Mouse (Mus musculus): ENCODE results near the gene Ttc22. TPM values are rescaled to one million over a fixed set of nuclear protein-coding genes. Genes with fewer than 3 reads are reported as not detected.

The Ttc22 gene
- polyA plus RNA-seq, 1 experiment = not detected

GRCm38 (mm10) chr4:106614180-106614797 is 7.9 kb upstream of the Ttc22 start:
- Histone ChIP-seq H3K27ac (ENCODE audit: insufficient read depth, low read depth, low read length) (no peak overlapping the region), H3K4me3 (ENCODE audit: insufficient read depth, low read length) (no peak overlapping the region), H3K4me1 (ENCODE audit: control insufficient read depth, insufficient read depth, low read length) (no peaks in the 10 kb centered on the region)
- TF ChIP-seq CTCF (IDR thresholded peaks at IDR 0.05; ENCODE audit: low read depth, low read length) (peak; percentile 84), POLR2A (IDR thresholded peaks at IDR 0.05; ENCODE audit: borderline replicate concordance, low read depth, low read length) (no peak)

GRCm38 (mm10) chr4:106614881-106615280 is 7.4 kb upstream of the Ttc22 start:
- Histone ChIP-seq H3K4me1 (ENCODE audit: control insufficient read depth, insufficient read depth, low read length) (no peaks in the 10 kb centered on the region), H3K4me3 (ENCODE audit: insufficient read depth, low read length) (no peak overlapping the region), H3K27ac (ENCODE audit: insufficient read depth, low read depth, low read length) (no peak overlapping the region)
- TF ChIP-seq POLR2A (IDR thresholded peaks at IDR 0.05; ENCODE audit: borderline replicate concordance, low read depth, low read length) = no peak
- TF ChIP-seq CTCF (IDR thresholded peaks at IDR 0.05; ENCODE audit: low read depth, low read length) = no peak

- Histone ChIP-seq H3K27ac (ENCODE audit: insufficient read depth, low read depth, low read length) (no peak overlapping the region), H3K4me1 (ENCODE audit: control insufficient read depth, insufficient read depth, low read length) (no peaks in the 10 kb centered on the region), H3K4me3 (ENCODE audit: insufficient read depth, low read length) (no peak overlapping the region)
- TF ChIP-seq POLR2A (IDR thresholded peaks at IDR 0.05; ENCODE audit: borderline replicate concordance, low read depth, low read length) (no peak), CTCF (IDR thresholded peaks at IDR 0.05; ENCODE audit: low read depth, low read length) (no peak)
These were observed 6.6 kb upstream of the Ttc22 start for GRCm38 (mm10) chr4:106615637-106616036.

DNA sequence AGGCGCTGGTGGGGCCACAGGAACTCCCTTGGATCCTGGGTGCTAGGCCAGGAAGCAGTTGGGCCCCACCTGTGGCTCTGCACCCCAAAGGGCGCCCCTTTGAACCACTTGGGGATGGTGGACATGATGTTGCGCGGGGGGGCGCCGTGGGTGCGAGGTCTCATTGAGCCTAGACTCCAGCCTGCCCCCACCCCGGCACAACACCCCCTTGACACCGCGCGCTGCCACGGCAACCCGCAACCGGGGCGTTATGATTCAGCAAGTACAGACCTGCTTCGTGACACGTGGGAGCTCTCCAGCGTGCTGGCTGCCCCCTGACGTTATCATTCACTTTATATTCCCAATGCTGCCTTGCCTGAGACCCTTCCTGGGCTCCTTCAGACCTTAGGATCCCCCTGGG is 5.2 kb upstream of the Ttc22 start, which contains the start of gene Lexm:
Lexm (minus strand) TSS at position 186 of the 400 bp plus-strand sequence.
- no peak within 1 kb of the TSS for H3K27ac ChIP-seq (ENCODE audit: insufficient read depth, low read depth, low read length)
- no peaks in the 10 kb centered on the region for H3K4me1 ChIP-seq (ENCODE audit: control insufficient read depth, insufficient read depth, low read length)
- TF ChIP-seq POLR2A (IDR thresholded peaks at IDR 0.05; ENCODE audit: borderline replicate concordance, low read depth, low read length) (no peak), CTCF (IDR thresholded peaks at IDR 0.05; ENCODE audit: low read depth, low read length) (no peak)
- H3K4me3 ChIP-seq (ENCODE audit: insufficient read depth, low read length) = no peak within 1 kb of the TSS; the same call in 1 of the 2 replicates

GRCm38 (mm10) chr4:106618898-106619297 is 3.3 kb upstream of the Ttc22 start:
- TF ChIP-seq POLR2A (IDR thresholded peaks at IDR 0.05; ENCODE audit: borderline replicate concordance, low read depth, low read length) = no peak
- TF ChIP-seq CTCF (IDR thresholded peaks at IDR 0.05; ENCODE audit: low read depth, low read length) = no peak
- H3K4me3 ChIP-seq (ENCODE audit: insufficient read depth, low read length) = no peak overlapping the region
- no peak overlapping the region for H3K27ac ChIP-seq (ENCODE audit: insufficient read depth, low read depth, low read length)
- H3K4me1 ChIP-seq (ENCODE audit: control insufficient read depth, insufficient read depth, low read length) = no peaks in the 10 kb centered on the region

GRCm38 (mm10) chr4:106621428-106621827 is 804 bp upstream of the Ttc22 start:
- H3K4me3 ChIP-seq (ENCODE audit: insufficient read depth, low read length) = no peak overlapping the region
- TF ChIP-seq POLR2A (IDR thresholded peaks at IDR 0.05; ENCODE audit: borderline replicate concordance, low read depth, low read length) = no peak
- no peak for TF ChIP-seq CTCF (IDR thresholded peaks at IDR 0.05; ENCODE audit: low read depth, low read length)
- no peaks in the 10 kb centered on the region for H3K4me1 ChIP-seq (ENCODE audit: control insufficient read depth, insufficient read depth, low read length)
- no peak overlapping the region for H3K27ac ChIP-seq (ENCODE audit: insufficient read depth, low read depth, low read length)

GRCm38 (mm10) chr4:106622712-106623111 is 480 bp downstream of the Ttc22 start:
- no peak for TF ChIP-seq POLR2A (IDR thresholded peaks at IDR 0.05; ENCODE audit: borderline replicate concordance, low read depth, low read length)
- TF ChIP-seq CTCF (IDR thresholded peaks at IDR 0.05; ENCODE audit: low read depth, low read length) = no peak
- no peak overlapping the region for H3K4me3 ChIP-seq (ENCODE audit: insufficient read depth, low read length)
- no peak overlapping the region for H3K27ac ChIP-seq (ENCODE audit: insufficient read depth, low read depth, low read length)

DNA sequence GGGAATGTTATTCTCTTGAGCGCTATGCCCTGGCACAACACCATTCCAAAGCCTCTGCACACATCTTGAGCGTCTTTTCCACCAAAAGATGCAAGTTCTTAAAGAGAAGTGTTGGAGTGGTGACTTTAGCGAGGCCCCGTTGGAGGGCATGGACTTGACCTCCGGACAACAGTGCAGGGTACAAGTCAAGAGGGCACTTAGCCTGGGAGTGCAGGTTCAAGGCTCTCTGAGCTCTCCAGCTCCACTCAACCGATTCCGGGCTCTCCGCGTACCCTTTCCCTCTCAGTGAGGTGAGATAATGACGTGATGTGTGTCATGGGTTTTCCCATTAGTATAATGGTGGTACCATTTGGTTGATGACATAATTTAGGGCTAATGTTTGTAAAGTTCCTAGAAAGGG is 2.0 kb downstream of the Ttc22 start:
- no peak overlapping the region for H3K4me3 ChIP-seq (ENCODE audit: insufficient read depth, low read length)
- TF ChIP-seq CTCF (IDR thresholded peaks at IDR 0.05; ENCODE audit: low read depth, low read length) (no peak), POLR2A (IDR thresholded peaks at IDR 0.05; ENCODE audit: borderline replicate concordance, low read depth, low read length) (no peak)
- H3K4me1 ChIP-seq (ENCODE audit: control insufficient read depth, insufficient read depth, low read length) = no peaks in the 10 kb centered on the region
- no peak overlapping the region for H3K27ac ChIP-seq (ENCODE audit: insufficient read depth, low read depth, low read length)

More at GRCm38 (mm10) chr4:106622712-106623111, 480 bp downstream of the Ttc22 start:
- H3K4me1 ChIP-seq (ENCODE audit: control insufficient read depth, insufficient read depth, low read length) = no peaks in the 10 kb centered on the region

- no peak for TF ChIP-seq CTCF (IDR thresholded peaks at IDR 0.05; ENCODE audit: low read depth, low read length)
- TF ChIP-seq POLR2A (IDR thresholded peaks at IDR 0.05; ENCODE audit: borderline replicate concordance, low read depth, low read length) = no peak
These were observed 5.6 kb downstream of the Ttc22 start for GRCm38 (mm10) chr4:106627809-106628208.

GRCm38 (mm10) chr4:106628650-106629360 is 6.6 kb downstream of the Ttc22 start:
- no peaks in the 10 kb centered on the region for H3K4me1 ChIP-seq (ENCODE audit: control insufficient read depth, insufficient read depth, low read length)
- H3K27ac ChIP-seq (ENCODE audit: insufficient read depth, low read depth, low read length) = no peak overlapping the region
- TF ChIP-seq POLR2A (IDR thresholded peaks at IDR 0.05; ENCODE audit: borderline replicate concordance, low read depth, low read length) (no peak), CTCF (IDR thresholded peaks at IDR 0.05; ENCODE audit: low read depth, low read length) (no peak)
- H3K4me3 ChIP-seq (ENCODE audit: insufficient read depth, low read length) = no peak overlapping the region

More at GRCm38 (mm10) chr4:106627809-106628208, 5.6 kb downstream of the Ttc22 start:
- no peaks in the 10 kb centered on the region for H3K4me1 ChIP-seq (ENCODE audit: control insufficient read depth, insufficient read depth, low read length)
- no peak overlapping the region for H3K27ac ChIP-seq (ENCODE audit: insufficient read depth, low read depth, low read length)
- no peak overlapping the region for H3K4me3 ChIP-seq (ENCODE audit: insufficient read depth, low read length)

Data from bone marrow macrophage, adult 2 months (primary cell).